Mouse (Mus musculus) frontal cortex, postnatal 36 days (tissue): Measurements from ENCODE around the gene Crmp1.
A peak's percentile ranks its signal among the peaks of the same experiment; 100 is the strongest.

Source experiments
- DNase-seq, 2 experiments: peaks; one replicate each; pipeline ENCODE4 v3.0.0; 2022; ENCODE audit warnings: low spot score in 2 of 2

Crmp1 gene

GRCm38 (mm10) chr5:37296717-37297116, 55.0 kb downstream of the Crmp1 start:
- no peak for DNase-seq

- no peak for DNase-seq
Measured at GRCm38 (mm10) chr5:37298370-37298769, 56.6 kb downstream of the Crmp1 start.

- DNase-seq: no peak
Measured at GRCm38 (mm10) chr5:37310026-37310425, 68.3 kb downstream of the Crmp1 start.

GRCm38 (mm10) chr5:37312980-37313722, 71.4 kb downstream of the Crmp1 start:
- no peak for DNase-seq

- no peak for DNase-seq
Measured at GRCm38 (mm10) chr5:37318715-37319114, 77.0 kb downstream of the Crmp1 start.

- DNase-seq: peak in 1 of 2 experiments; percentile 71
Measured at GRCm38 (mm10) chr5:37320174-37320573, 78.4 kb downstream of the Crmp1 start.

GRCm38 (mm10) chr5:37320761-37321160, 79.0 kb downstream of the Crmp1 start:
- DNase-seq: no peak

- DNase-seq: no peak
Measured at GRCm38 (mm10) chr5:37326675-37327074, 84.9 kb downstream of the Crmp1 start.

- no peak for DNase-seq
Measured at GRCm38 (mm10) chr5:37330449-37331132, 88.9 kb downstream of the Crmp1 start.

- no peak for DNase-seq
Measured at GRCm38 (mm10) chr5:37331133-37331505, 89.4 kb downstream of the Crmp1 start.

- DNase-seq: no peak
Measured at GRCm38 (mm10) chr5:37332066-37332465, 90.3 kb downstream of the Crmp1 start.

GRCm38 (mm10) chr5:37335061-37335460, 93.3 kb downstream of the Crmp1 start:
- DNase-seq: no peak

GRCm38 (mm10) chr5:37336485-37337105, 94.9 kb downstream of the Crmp1 start, which contains the start of gene Evc:
Gene Evc (minus strand): TSS chr5:37336894.
- DNase-seq: peak; percentile 26 to 61

- DNase-seq: no peak
Measured at GRCm38 (mm10) chr5:37337696-37338095, 96.0 kb downstream of the Crmp1 start.

- peak; percentile 82 to 87 for DNase-seq
Measured at GRCm38 (mm10) chr5:37338288-37338687, 96.5 kb downstream of the Crmp1 start, which contains the start of gene Evc2. Gene Evc2 (plus strand): TSS chr5:37338499.
